Mouse (Mus musculus) ovary, postnatal 36 days (tissue): ENCODE data around the gene Mymx.

Source experiments
- DNase-seq: peaks from one replicate; pipeline ENCODE4 v3.0.0; 2022; ENCODE audit warnings: low spot score, mixed read lengths

The Mymx gene

GRCm38 (mm10) chr17:45589844-45590243, 12.1 kb downstream of the Mymx start:
- peak; percentile 35 for DNase-seq

GRCm38 (mm10) chr17:45589236-45589635, 12.7 kb downstream of the Mymx start:
- DNase-seq = no peak

- DNase-seq = no peak
These were observed 13.5 kb downstream of the Mymx start for GRCm38 (mm10) chr17:45588370-45588769.

GRCm38 (mm10) chr17:45586449-45586837, 15.5 kb downstream of the Mymx start:
- DNase-seq = no peak

- no peak for DNase-seq
These were observed 16.0 kb downstream of the Mymx start for GRCm38 (mm10) chr17:45585725-45586448.

- DNase-seq = peak; percentile 76
These were observed 16.8 kb downstream of the Mymx start for GRCm38 (mm10) chr17:45584939-45585678.

GRCm38 (mm10) chr17:45584096-45584896, 17.6 kb downstream of the Mymx start:
- DNase-seq = peak; percentile 81

- no peak for DNase-seq
These were observed 19.1 kb downstream of the Mymx start for GRCm38 (mm10) chr17:45582715-45583355.

GRCm38 (mm10) chr17:45582188-45582587, 19.7 kb downstream of the Mymx start:
- no peak for DNase-seq

- DNase-seq = peak; percentile 48
These were observed 20.3 kb downstream of the Mymx start for GRCm38 (mm10) chr17:45581567-45581983.

- DNase-seq = no peak
These were observed 20.9 kb downstream of the Mymx start for GRCm38 (mm10) chr17:45580958-45581477.

- no peak for DNase-seq
These were observed 22.3 kb downstream of the Mymx start for GRCm38 (mm10) chr17:45579554-45579953.

- DNase-seq = no peak
These were observed 23.1 kb downstream of the Mymx start for GRCm38 (mm10) chr17:45578843-45579242.

- DNase-seq = no peak
These were observed 23.7 kb downstream of the Mymx start for GRCm38 (mm10) chr17:45578242-45578641.

- DNase-seq = no peak
These were observed 26.6 kb downstream of the Mymx start for GRCm38 (mm10) chr17:45575123-45575897.

GRCm38 (mm10) chr17:45574129-45574761, 27.7 kb downstream of the Mymx start:
- DNase-seq = peak; percentile 69

GRCm38 (mm10) chr17:45573780-45574123, 28.1 kb downstream of the Mymx start:
- DNase-seq = peak; percentile 98

GRCm38 (mm10) chr17:45573087-45573779, 28.7 kb downstream of the Mymx start, which contains the start of gene Hsp90ab1:
Gene Hsp90ab1 (minus strand): TSS chr17:45573271.
- peak; percentile 99 for DNase-seq

GRCm38 (mm10) chr17:45572103-45573086, 29.5 kb downstream of the Mymx start:
- peak; percentile 78 for DNase-seq
